Mouse (Mus musculus) thymus, adult 2 months (tissue): ENCODE data around the gene Ltbp3. TPM values are rescaled to one million over a fixed set of nuclear protein-coding genes. Genes with fewer than 3 reads are reported as not detected.

Experiments used
- DNase-seq: peaks from one replicate; pipeline ENCODE4 v3.0.0; 2021
- H3K27ac ChIP-seq: fragments of 200-500 bp; 2 replicates; pipeline ENCODE4 v1.5.1; 2012; ENCODE audit warnings: low read length, control low read depth; ENCODE audit not compliant: control insufficient read depth, insufficient read depth
- H3K27me3 ChIP-seq: fragments of 200-500 bp; 2 replicates; pipeline ENCODE4 v1.6.1; 2012; ENCODE audit warnings: mild to moderate bottlenecking, low read length, moderate library complexity, mixed read lengths; ENCODE audit not compliant: control insufficient read depth, insufficient read depth
- H3K36me3 ChIP-seq: fragments of 200-500 bp; 2 replicates; pipeline ENCODE4 v1.6.1; 2012; ENCODE audit warnings: mild to moderate bottlenecking, low read length, moderate library complexity; ENCODE audit not compliant: control insufficient read depth, insufficient read depth
- H3K4me1 ChIP-seq: fragments of 200-500 bp; replicated peaks from 2 replicates; pipeline ENCODE4 v1.6.1; 2012; ENCODE audit warnings: low read length; ENCODE audit not compliant: control insufficient read depth, insufficient read depth
- H3K4me3 ChIP-seq: fragments of 200-500 bp; 2 replicates; pipeline ENCODE4 v1.5.1; 2012; ENCODE audit warnings: mild to moderate bottlenecking, low read length, control low read depth, moderate library complexity; ENCODE audit not compliant: control insufficient read depth, insufficient read depth
- CTCF ChIP-seq: fragments of 200-500 bp; IDR thresholded peaks from 2 replicates; pipeline ENCODE4 v1.5.1; 2012; ENCODE audit warnings: mild to moderate bottlenecking, control low read depth, low read length, moderate library complexity, borderline replicate concordance; ENCODE audit not compliant: control insufficient read depth, poor library complexity, insufficient read depth; ENCODE audit errors: extremely low read depth
- POLR2A ChIP-seq: fragments of 200-500 bp; IDR thresholded peaks from 2 replicates; pipeline ENCODE4 v1.6.1; 2012; ENCODE audit warnings: mild to moderate bottlenecking, low read length, control low read depth, moderate library complexity; ENCODE audit not compliant: control insufficient read depth, poor library complexity, insufficient read depth; ENCODE audit errors: extremely low read depth
- WGBS: fragments of 180-500 bp; shearing (Covaris S2); methylation state at CpG from one replicate; pipeline ENCODE4 v1.1.7; 2018; 5-methylcytosine and 5-hydroxymethylcytosine counted together
- polyA plus RNA-seq: library from polyadenylated mRNA; depleted of rRNA; stranded (reverse); fragments of >200 nt; gene quantifications from 2 replicates; pipeline ENCODE4 v1.2.3, GENCODE M21; 2012; rRNA removed

Gene Ltbp3
- polyA plus RNA-seq: 29.5 and 37.7 TPM in 2 replicates

- WGBS: 83% methylated on average over 14 of the region's 14 CpGs
- Histone ChIP-seq H3K4me1 (0 out of 2 replicates have a peak, but pooled peaks cover 3% of the 10 kb centered on the region), H3K27me3 (peaks cover 21% of the 10 kb centered on the region; the same call in 1 of the 2 replicates), H3K4me3 (no peak within 1 kb of the TSS), H3K36me3 (no peaks in the 10 kb centered on the region), H3K27ac (no peak within 1 kb of the TSS)
- TF ChIP-seq CTCF (no peak), POLR2A (no peak)
- no peak for DNase-seq
Measured at GRCm38 (mm10) chr19:5740320-5741317, at the start of gene Ltbp3. Gene Ltbp3, plus strand, starts transcription at chr19:5740904.

GRCm38 (mm10) chr19:5691601-5692000 is 49.1 kb upstream of the Ltbp3 start:
- 82% methylated on average over 5 of the region's 5 CpGs for WGBS
- TF ChIP-seq POLR2A (no peak), CTCF (no peak)
- no peak for DNase-seq
- Histone ChIP-seq H3K4me3 (peak overlapping the region; percentile 92; the same call in 1 of the 2 replicates), H3K27ac (no peak overlapping the region), H3K36me3 (peaks cover 18% of the 10 kb centered on the region), H3K4me1 (peaks cover 42% of the 10 kb centered on the region), H3K27me3 (no peaks in the 10 kb centered on the region)

DNA sequence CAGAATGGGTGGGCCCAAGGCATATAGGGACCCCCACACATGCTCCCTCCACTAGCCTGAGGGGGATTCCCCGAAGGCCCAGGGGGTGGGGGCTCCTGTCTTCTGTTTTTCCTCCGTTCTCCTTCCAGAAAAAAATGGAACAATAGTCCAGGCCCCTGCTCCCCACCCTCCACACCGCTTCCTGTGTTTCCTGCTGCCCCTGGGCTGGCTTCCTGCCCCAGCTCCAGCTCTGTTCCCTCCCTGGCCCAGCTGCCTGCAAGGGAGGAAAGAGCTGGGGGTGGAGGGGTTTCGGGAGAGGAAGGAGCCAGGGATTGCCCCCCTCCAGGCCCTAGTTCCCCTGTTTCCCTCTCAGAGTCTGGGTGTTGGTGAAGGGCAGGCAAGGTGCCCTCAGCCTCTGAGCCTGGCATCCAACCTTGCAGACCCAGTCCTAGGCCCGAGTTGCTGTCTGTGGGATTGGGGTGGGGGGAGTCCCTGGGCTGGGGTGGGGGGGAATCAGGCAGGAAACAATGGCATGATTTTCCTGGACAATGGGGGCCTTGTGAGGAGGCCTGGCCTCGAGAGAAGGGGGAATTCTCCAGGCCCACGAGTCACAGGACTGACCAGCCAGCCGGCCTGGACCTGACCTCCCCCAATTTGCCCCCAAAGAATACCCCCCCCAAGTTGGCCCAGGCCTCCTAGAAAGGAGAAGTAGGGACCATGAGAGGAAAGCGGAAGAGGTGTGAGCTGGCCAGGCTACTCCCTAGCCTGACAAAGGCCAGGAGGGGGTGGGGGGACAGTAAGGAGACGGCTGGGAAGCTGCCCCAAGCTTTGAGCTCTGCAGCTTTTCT is 48.4 kb upstream of the Ltbp3 start:
- peak overlapping the region; percentile 92; the same call in 1 of the 2 replicates for H3K4me3 ChIP-seq
- peaks cover 25% of the 10 kb centered on the region for H3K36me3 ChIP-seq
- 48% methylated on average over 10 of the region's 10 CpGs for WGBS
- TF ChIP-seq POLR2A: no peak
- no peak for TF ChIP-seq CTCF
- peaks cover 39% of the 10 kb centered on the region for H3K4me1 ChIP-seq
- no peaks in the 10 kb centered on the region for H3K27me3 ChIP-seq
- no peak for DNase-seq
- no peak overlapping the region for H3K27ac ChIP-seq

GRCm38 (mm10) chr19:5692913-5693396 is 47.7 kb upstream of the Ltbp3 start:
- H3K4me3 ChIP-seq: 0 out of 2 replicates have a peak overlapping the region, but pooled peaks have one; percentile 4
- no peak overlapping the region for H3K27ac ChIP-seq
- TF ChIP-seq POLR2A: no peak
- no peak for TF ChIP-seq CTCF
- H3K4me1 ChIP-seq: peaks cover 33% of the 10 kb centered on the region
- DNase-seq: no peak
- 62% methylated on average over 10 of the region's 10 CpGs for WGBS
- H3K36me3 ChIP-seq: peaks cover 32% of the 10 kb centered on the region
- H3K27me3 ChIP-seq: no peaks in the 10 kb centered on the region

DNA sequence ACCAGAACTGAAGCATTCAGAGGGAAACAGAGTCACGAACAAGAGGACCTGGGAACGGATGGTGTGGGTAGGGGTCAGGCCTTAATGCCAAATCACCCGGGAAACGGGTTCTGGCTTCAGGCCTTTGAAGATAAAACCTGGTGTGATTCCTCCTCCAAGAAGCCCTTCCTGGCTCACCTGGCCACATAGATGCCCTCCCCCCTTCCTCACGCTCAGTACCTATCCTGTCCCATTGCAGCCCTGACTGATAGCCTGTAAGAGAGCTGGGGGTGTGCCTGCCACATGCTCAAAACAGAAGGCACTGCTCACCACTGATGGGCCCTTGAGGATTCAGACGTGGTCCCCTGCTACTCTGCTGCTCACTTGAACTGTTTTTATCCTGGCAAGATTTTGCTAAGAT is 46.9 kb upstream of the Ltbp3 start:
- Histone ChIP-seq H3K4me3 (no peak overlapping the region), H3K36me3 (peaks cover 40% of the 10 kb centered on the region), H3K27me3 (no peaks in the 10 kb centered on the region), H3K27ac (no peak overlapping the region), H3K4me1 (peaks cover 32% of the 10 kb centered on the region)
- TF ChIP-seq POLR2A (no peak), CTCF (no peak)
- 96% methylated on average over 6 of the region's 6 CpGs for WGBS
- no peak for DNase-seq

GRCm38 (mm10) chr19:5695849-5696462 is 44.7 kb upstream of the Ltbp3 start:
- no peak for DNase-seq
- TF ChIP-seq POLR2A: no peak
- TF ChIP-seq CTCF: no peak
- Histone ChIP-seq H3K4me1 (peaks cover 22% of the 10 kb centered on the region), H3K27me3 (no peaks in the 10 kb centered on the region), H3K27ac (no peak overlapping the region), H3K36me3 (peaks cover 61% of the 10 kb centered on the region), H3K4me3 (no peak overlapping the region)
- WGBS: 94% methylated on average over 41 of the region's 41 CpGs
